Mouse (Mus musculus) monocyte, adult 59 days (primary cell): ENCODE measurements around the gene 2900011O08Rik. TPM values are rescaled to one million over a fixed set of nuclear protein-coding genes. Genes with fewer than 3 reads are reported as not detected.

Experiments
- total RNA-seq, 2 experiments: library from RNA; stranded (reverse); gene quantifications; one replicate each; pipeline ENCODE4 v1.2.4; 2023

The 2900011O08Rik gene
- not detected for total RNA-seq

GRCm38 (mm10) chr16:13986574-13987478 lies at the start of gene 2900011O08Rik, which contains the start of gene Ifitm7:
Gene 2900011O08Rik (plus strand): TSS chr16:13986604.
Gene Ifitm7 (minus strand): TSS chr16:13986888.

Other genes starting within 250 kb of the 2900011O08Rik start
- 10 to 100 TPM; 18.6 to 19.4 TPM for gene Rrn3, start 205.9 kb upstream of the 2900011O08Rik start, total RNA-seq
- gene Ntan1, start 167.8 kb upstream of the 2900011O08Rik start, total RNA-seq: 10 to 100 TPM; 52.1 to 53.9 TPM
- 10 to 100 TPM; 67.7 to 69.0 TPM for gene Pdxdc1, start 83.5 kb upstream of the 2900011O08Rik start, total RNA-seq
- 1 to 10 TPM in 1 of 2 experiments, under 1 TPM in 1; 0.76 to 1.8 TPM for gene Mpv17l, start 83.4 kb upstream of the 2900011O08Rik start, total RNA-seq
- gene Ifitm7, start 284 bp downstream of the 2900011O08Rik start, total RNA-seq: not detected
- gene Nde1, start 176.7 kb downstream of the 2900011O08Rik start, total RNA-seq: 10 to 100 TPM; 32.7 to 33.0 TPM
- 10 to 100 TPM; 44.8 to 45.5 TPM for gene Marf1, start 176.7 kb downstream of the 2900011O08Rik start, total RNA-seq